Mouse (Mus musculus): Measurements from ENCODE around the gene Gdf11. TPM values are rescaled to one million over a fixed set of nuclear protein-coding genes. Genes with fewer than 3 reads are reported as not detected.
A peak's percentile ranks its signal among the peaks of the same experiment; 100 is the strongest.

Gene Gdf11
- polyA plus RNA-seq, 1 experiment: 0.82 TPM

GRCm38 (mm10) chr10:128934997-128935787 is 43.7 kb upstream of the Gdf11 start:
- Histone ChIP-seq H3K4me1 (ENCODE audit: control insufficient read depth, insufficient read depth, insufficient read length, low read length) (peaks cover 10% of the 10 kb centered on the region; the same call in 1 of the 2 replicates), H3K27ac (ENCODE audit: insufficient read depth, low read depth, low read length) (no peak overlapping the region), H3K36me3 (ENCODE audit: control insufficient read depth, insufficient read depth, low read length) (no peaks in the 10 kb centered on the region), H3K4me3 (ENCODE audit: low read depth, low read length) (no peak overlapping the region), H3K27me3 (ENCODE audit: control insufficient read depth, insufficient read depth, low read length) (peaks cover 15% of the 10 kb centered on the region)
- TF ChIP-seq POLR2A (IDR thresholded peaks at IDR 0.05; ENCODE audit: low read depth, low read length) (no peak), CTCF (IDR thresholded peaks at IDR 0.05; ENCODE audit: extremely low read depth, insufficient read length, insufficient replicate concordance, low read depth, low read length) (no peak)
- WGBS: 86% methylated on average over 7 of the region's 7 CpGs

GRCm38 (mm10) chr10:128933976-128934721 is 42.6 kb upstream of the Gdf11 start:
- 5% methylated on average over 21 of the region's 21 CpGs for WGBS
- Histone ChIP-seq H3K4me3 (ENCODE audit: low read depth, low read length) (peak overlapping the region; percentile 56), H3K36me3 (ENCODE audit: control insufficient read depth, insufficient read depth, low read length) (no peaks in the 10 kb centered on the region), H3K4me1 (ENCODE audit: control insufficient read depth, insufficient read depth, insufficient read length, low read length) (peaks cover 9% of the 10 kb centered on the region; the same call in 1 of the 2 replicates), H3K27me3 (ENCODE audit: control insufficient read depth, insufficient read depth, low read length) (peaks cover 15% of the 10 kb centered on the region), H3K27ac (ENCODE audit: insufficient read depth, low read depth, low read length) (no peak overlapping the region)
- TF ChIP-seq POLR2A (IDR thresholded peaks at IDR 0.05; ENCODE audit: low read depth, low read length): no peak
- TF ChIP-seq CTCF (IDR thresholded peaks at IDR 0.05; ENCODE audit: extremely low read depth, insufficient read length, insufficient replicate concordance, low read depth, low read length): no peak

- no peak for TF ChIP-seq POLR2A (IDR thresholded peaks at IDR 0.05; ENCODE audit: low read depth, low read length)
- TF ChIP-seq CTCF (IDR thresholded peaks at IDR 0.05; ENCODE audit: extremely low read depth, insufficient read length, insufficient replicate concordance, low read depth, low read length): no peak
- Histone ChIP-seq H3K4me3 (ENCODE audit: low read depth, low read length) (peak within 1 kb of the TSS; percentile 56), H3K27ac (ENCODE audit: insufficient read depth, low read depth, low read length) (no peak within 1 kb of the TSS), H3K36me3 (ENCODE audit: control insufficient read depth, insufficient read depth, low read length) (no peaks in the 10 kb centered on the region), H3K27me3 (ENCODE audit: control insufficient read depth, insufficient read depth, low read length) (peaks cover 15% of the 10 kb centered on the region), H3K4me1 (ENCODE audit: control insufficient read depth, insufficient read depth, insufficient read length, low read length) (peaks cover 8% of the 10 kb centered on the region; the same call in 1 of the 2 replicates)
- WGBS: 1% methylated on average over 26 of the region's 26 CpGs
These were observed 42.1 kb upstream of the Gdf11 start, which contains the start of gene Itga7 for GRCm38 (mm10) chr10:128933574-128933973. Gene Itga7, plus strand, starts transcription at chr10:128933818.

- Histone ChIP-seq H3K27me3 (ENCODE audit: control insufficient read depth, insufficient read depth, low read length) (peaks cover 15% of the 10 kb centered on the region), H3K27ac (ENCODE audit: insufficient read depth, low read depth, low read length) (no peak overlapping the region), H3K4me3 (ENCODE audit: low read depth, low read length) (no peak overlapping the region), H3K4me1 (ENCODE audit: control insufficient read depth, insufficient read depth, insufficient read length, low read length) (peaks cover 8% of the 10 kb centered on the region; the same call in 1 of the 2 replicates), H3K36me3 (ENCODE audit: control insufficient read depth, insufficient read depth, low read length) (no peaks in the 10 kb centered on the region)
- TF ChIP-seq POLR2A (IDR thresholded peaks at IDR 0.05; ENCODE audit: low read depth, low read length): no peak
- TF ChIP-seq CTCF (IDR thresholded peaks at IDR 0.05; ENCODE audit: extremely low read depth, insufficient read length, insufficient replicate concordance, low read depth, low read length): no peak
- WGBS: 33% methylated on average over 2 of the region's 2 CpGs
These were observed 39.9 kb upstream of the Gdf11 start for GRCm38 (mm10) chr10:128931441-128931840.

- Histone ChIP-seq H3K27ac (ENCODE audit: insufficient read depth, low read depth, low read length) (no peak overlapping the region), H3K27me3 (ENCODE audit: control insufficient read depth, insufficient read depth, low read length) (peaks cover 15% of the 10 kb centered on the region), H3K4me1 (ENCODE audit: control insufficient read depth, insufficient read depth, insufficient read length, low read length) (peaks cover 8% of the 10 kb centered on the region; the same call in 1 of the 2 replicates), H3K36me3 (ENCODE audit: control insufficient read depth, insufficient read depth, low read length) (no peaks in the 10 kb centered on the region), H3K4me3 (ENCODE audit: low read depth, low read length) (no peak overlapping the region)
- no peak for TF ChIP-seq POLR2A (IDR thresholded peaks at IDR 0.05; ENCODE audit: low read depth, low read length)
- TF ChIP-seq CTCF (IDR thresholded peaks at IDR 0.05; ENCODE audit: extremely low read depth, insufficient read length, insufficient replicate concordance, low read depth, low read length): no peak
- 60% methylated on average over 7 of the region's 7 CpGs for WGBS
These were observed 38.3 kb upstream of the Gdf11 start for GRCm38 (mm10) chr10:128929638-128930378.

GRCm38 (mm10) chr10:128928356-128928755 is 36.8 kb upstream of the Gdf11 start:
- H3K27me3 ChIP-seq (ENCODE audit: control insufficient read depth, insufficient read depth, low read length): peaks cover 6% of the 10 kb centered on the region; the same call in 1 of the 2 replicates
- H3K36me3 ChIP-seq (ENCODE audit: control insufficient read depth, insufficient read depth, low read length): no peaks in the 10 kb centered on the region
- H3K4me1 ChIP-seq (ENCODE audit: control insufficient read depth, insufficient read depth, insufficient read length, low read length): peaks cover 4% of the 10 kb centered on the region; the same call in 1 of the 2 replicates
- TF ChIP-seq CTCF (IDR thresholded peaks at IDR 0.05; ENCODE audit: extremely low read depth, insufficient read length, insufficient replicate concordance, low read depth, low read length): no peak
- no peak overlapping the region for H3K4me3 ChIP-seq (ENCODE audit: low read depth, low read length)
- WGBS: 45% methylated on average over 4 of the region's 4 CpGs
- H3K27ac ChIP-seq (ENCODE audit: insufficient read depth, low read depth, low read length): no peak overlapping the region
